Mouse (Mus musculus): ENCODE data around the gene Gng4. TPM values are rescaled to one million over a fixed set of nuclear protein-coding genes. Genes with fewer than 3 reads are reported as not detected.

Gng4 gene
- polyA plus RNA-seq, 1 experiment from 2014 or later: 62.3 TPM

DNA sequence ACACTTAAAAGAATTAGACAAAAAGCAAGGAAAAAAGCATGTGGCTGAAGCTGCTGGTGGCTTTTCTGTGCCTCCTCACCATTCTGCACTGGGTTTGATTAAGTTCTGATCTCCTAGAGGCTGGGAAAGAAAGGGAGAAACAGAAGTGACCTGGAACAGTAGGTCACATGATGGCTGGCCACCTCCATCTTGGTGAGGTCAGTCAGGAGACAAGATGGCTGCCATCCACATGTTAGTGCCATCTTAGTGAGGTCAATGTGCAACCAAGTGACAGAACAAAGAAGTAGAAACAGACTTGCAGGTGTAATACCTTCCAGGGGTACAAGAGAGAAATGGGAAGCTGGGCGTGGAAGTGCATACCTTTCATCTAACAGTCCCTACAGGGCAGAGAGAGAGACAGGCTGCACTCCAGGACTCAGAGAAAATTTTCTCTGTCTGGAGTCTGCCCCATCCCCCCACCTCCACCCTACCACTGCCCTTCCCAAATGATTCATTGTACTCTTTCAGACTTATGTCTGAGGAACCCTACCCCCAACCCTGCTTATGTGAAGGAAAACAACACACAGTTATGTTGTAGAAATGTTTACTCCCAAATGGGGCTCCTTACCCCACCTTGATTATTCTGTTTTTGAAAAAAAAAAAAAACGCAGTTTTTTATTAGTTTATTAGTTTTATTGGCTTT is 83.4 kb downstream of the Gng4 start:
- H3K9ac ChIP-seq: no peak overlapping the region
- H3K4me3 ChIP-seq: no peak overlapping the region
- no peaks in the 10 kb centered on the region for H3K9me3 ChIP-seq
- 0 out of 2 replicates have a peak, but pooled peaks have one; percentile 48 for ATAC-seq (replicated peaks)
- WGBS: 90% methylated on average over 2 of the region's 2 CpGs
- no peaks in the 10 kb centered on the region for H3K4me1 ChIP-seq
- no peaks in the 10 kb centered on the region for H3K27me3 ChIP-seq (replicated peaks)
- no peak overlapping the region for H3K27ac ChIP-seq
- H3K36me3 ChIP-seq (replicated peaks): no peaks in the 10 kb centered on the region
- no peak overlapping the region for H3K4me2 ChIP-seq

DNA sequence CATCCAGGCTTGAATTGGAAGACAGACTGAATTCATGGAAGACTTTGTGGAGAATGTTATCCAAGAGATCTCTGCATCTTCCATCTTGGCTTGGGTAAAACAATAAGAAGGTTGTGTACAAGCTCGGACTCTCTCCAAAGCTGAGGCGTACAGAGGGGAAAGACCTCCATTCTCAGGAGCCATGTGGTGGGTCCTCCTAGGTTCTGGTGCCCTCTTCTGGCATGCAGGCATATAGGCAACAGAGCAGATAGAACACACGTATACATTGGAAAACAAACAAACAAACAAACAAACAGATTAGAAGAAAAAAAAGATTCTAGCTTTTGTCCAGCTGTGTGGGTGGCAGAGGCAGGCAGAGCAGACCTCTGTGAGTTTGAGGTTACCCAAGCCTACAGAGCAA is 84.1 kb downstream of the Gng4 start:
- no peaks in the 10 kb centered on the region for H3K27me3 ChIP-seq (replicated peaks)
- H3K9ac ChIP-seq: no peak overlapping the region
- H3K27ac ChIP-seq: no peak overlapping the region
- peak; percentile 94 for ATAC-seq (replicated peaks)
- H3K9me3 ChIP-seq: no peaks in the 10 kb centered on the region
- 16% methylated on average over 3 of the region's 3 CpGs for WGBS
- H3K36me3 ChIP-seq (replicated peaks): no peaks in the 10 kb centered on the region
- no peak overlapping the region for H3K4me3 ChIP-seq
- no peaks in the 10 kb centered on the region for H3K4me1 ChIP-seq
- H3K4me2 ChIP-seq: no peak overlapping the region

Other genes with a start within 250 kb of the Gng4 start
- 5.1 and 5.6 TPM in 2 replicates for gene Lyst, start 193.7 kb upstream of the Gng4 start, polyA plus RNA-seq (2015; fragmentation: Nextera tagmentation; extraction: Ambion mirVana)
- 20.3 and 23.4 TPM in 2 replicates for gene B3galnt2, start 170.4 kb downstream of the Gng4 start, polyA plus RNA-seq (2015; fragmentation: Nextera tagmentation; extraction: Ambion mirVana)